Mouse (Mus musculus): Measurements from ENCODE around the gene Ift57. TPM values are rescaled to one million over a fixed set of nuclear protein-coding genes. Genes with fewer than 3 reads are reported as not detected.

Ift57 gene
- polyA plus RNA-seq, 1 experiment from 2014 or later = 34.1 TPM

GRCm38 (mm10) chr16:49726216-49726615, 27.2 kb downstream of the Ift57 start:
- 77% methylated on average over 3 of the region's 3 CpGs for WGBS
- H3K27me3 ChIP-seq (ENCODE audit: control insufficient read depth, insufficient read depth, low read length) = no peaks in the 10 kb centered on the region
- no peak overlapping the region for H3K27ac ChIP-seq (ENCODE audit: low read depth, low read length)
- ATAC-seq (ENCODE audit: low FRiP score) (no peak), DNase-seq (ENCODE audit: low spot score, missing footprints) (no peak)
- H3K4me2 ChIP-seq = no peak overlapping the region
- no peak overlapping the region for H3K4me3 ChIP-seq (ENCODE audit: low read depth, low read length)
- H3K9ac ChIP-seq (ENCODE audit: low read length) = no peak overlapping the region
- H3K9me3 ChIP-seq (ENCODE audit: control insufficient read depth, low read length) = no peaks in the 10 kb centered on the region
- H3K4me1 ChIP-seq (ENCODE audit: control insufficient read depth, insufficient read depth, low read length) = no peaks in the 10 kb centered on the region
- H3K36me3 ChIP-seq (ENCODE audit: control insufficient read depth, insufficient read depth, low read length) = no peaks in the 10 kb centered on the region

DNA sequence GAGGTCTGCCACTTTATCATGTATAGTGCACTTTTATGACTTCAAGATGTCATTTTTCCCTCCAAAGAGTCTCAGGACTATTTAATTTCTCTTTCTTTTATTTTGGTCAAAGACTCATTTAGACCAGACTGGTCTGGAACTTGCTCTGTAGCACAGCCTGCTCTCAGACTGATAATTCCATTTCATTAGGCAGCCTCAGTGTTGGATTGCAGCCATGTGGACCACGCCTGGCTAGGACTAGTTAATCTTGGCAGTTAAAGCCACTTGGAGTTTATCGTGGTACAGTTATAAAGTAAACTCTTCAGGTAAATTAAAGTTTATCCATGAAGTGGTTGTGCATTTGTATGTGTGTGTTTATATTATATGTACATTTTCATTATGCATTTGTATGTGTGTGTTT, 27.7 kb downstream of the Ift57 start:
- no peaks in the 10 kb centered on the region for H3K27me3 ChIP-seq (ENCODE audit: control insufficient read depth, insufficient read depth, low read length)
- no peaks in the 10 kb centered on the region for H3K36me3 ChIP-seq (ENCODE audit: control insufficient read depth, insufficient read depth, low read length)
- H3K4me1 ChIP-seq (ENCODE audit: control insufficient read depth, insufficient read depth, low read length) = no peaks in the 10 kb centered on the region
- no peaks in the 10 kb centered on the region for H3K9me3 ChIP-seq (ENCODE audit: control insufficient read depth, low read length)
- no peak overlapping the region for H3K4me2 ChIP-seq
- H3K4me3 ChIP-seq (ENCODE audit: low read depth, low read length) = no peak overlapping the region
- DNase-seq (ENCODE audit: low spot score, missing footprints) (no peak), ATAC-seq (ENCODE audit: low FRiP score) (no peak)
- no peak overlapping the region for H3K9ac ChIP-seq (ENCODE audit: low read length)
- 94% methylated on average over 2 of the region's 2 CpGs for WGBS
- H3K27ac ChIP-seq (ENCODE audit: low read depth, low read length) = no peak overlapping the region

GRCm38 (mm10) chr16:49736536-49736935, 37.5 kb downstream of the Ift57 start:
- DNase-seq (ENCODE audit: low spot score, missing footprints) = no peak
- Histone ChIP-seq H3K4me2 (no peak overlapping the region), H3K4me3 (ENCODE audit: low read depth, low read length) (no peak overlapping the region), H3K27ac (ENCODE audit: low read depth, low read length) (no peak overlapping the region), H3K9ac (ENCODE audit: low read length) (no peak overlapping the region), H3K27me3 (ENCODE audit: control insufficient read depth, insufficient read depth, low read length) (no peaks in the 10 kb centered on the region), H3K4me1 (ENCODE audit: control insufficient read depth, insufficient read depth, low read length) (no peaks in the 10 kb centered on the region), H3K36me3 (ENCODE audit: control insufficient read depth, insufficient read depth, low read length) (no peaks in the 10 kb centered on the region), H3K9me3 (ENCODE audit: control insufficient read depth, low read length) (no peaks in the 10 kb centered on the region)
- no peak for ATAC-seq (ENCODE audit: low FRiP score)
- WGBS = 94% methylated on average over 9 of the region's 9 CpGs

DNA sequence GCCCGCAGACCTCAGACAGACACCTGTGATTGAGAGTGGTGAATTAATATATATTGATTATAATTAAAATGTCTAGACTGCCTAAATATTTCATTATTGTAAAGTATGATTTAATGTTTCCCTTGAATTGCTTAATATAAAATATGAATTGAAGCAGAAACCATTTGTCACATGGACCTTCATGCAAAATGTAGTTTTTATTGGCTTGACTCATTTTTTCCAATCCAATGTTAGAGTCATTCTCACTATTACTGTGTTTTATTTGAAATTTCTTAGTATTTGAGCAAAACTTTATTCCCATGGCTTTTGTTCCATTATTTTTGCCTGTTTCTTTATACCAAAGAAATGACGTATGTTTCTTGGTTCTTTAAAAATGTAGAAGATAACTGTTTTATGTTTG, 48.3 kb downstream of the Ift57 start:
- Histone ChIP-seq H3K4me1 (ENCODE audit: control insufficient read depth, insufficient read depth, low read length) (no peaks in the 10 kb centered on the region), H3K27ac (ENCODE audit: low read depth, low read length) (no peak overlapping the region), H3K36me3 (ENCODE audit: control insufficient read depth, insufficient read depth, low read length) (no peaks in the 10 kb centered on the region), H3K27me3 (ENCODE audit: control insufficient read depth, insufficient read depth, low read length) (no peaks in the 10 kb centered on the region), H3K9ac (ENCODE audit: low read length) (no peak overlapping the region), H3K4me2 (no peak overlapping the region), H3K9me3 (ENCODE audit: control insufficient read depth, low read length) (no peaks in the 10 kb centered on the region), H3K4me3 (ENCODE audit: low read depth, low read length) (no peak overlapping the region)
- DNase-seq (ENCODE audit: low spot score, missing footprints) (no peak), ATAC-seq (ENCODE audit: low FRiP score) (no peak)
- 91% methylated on average over 2 of the region's 2 CpGs for WGBS

DNA sequence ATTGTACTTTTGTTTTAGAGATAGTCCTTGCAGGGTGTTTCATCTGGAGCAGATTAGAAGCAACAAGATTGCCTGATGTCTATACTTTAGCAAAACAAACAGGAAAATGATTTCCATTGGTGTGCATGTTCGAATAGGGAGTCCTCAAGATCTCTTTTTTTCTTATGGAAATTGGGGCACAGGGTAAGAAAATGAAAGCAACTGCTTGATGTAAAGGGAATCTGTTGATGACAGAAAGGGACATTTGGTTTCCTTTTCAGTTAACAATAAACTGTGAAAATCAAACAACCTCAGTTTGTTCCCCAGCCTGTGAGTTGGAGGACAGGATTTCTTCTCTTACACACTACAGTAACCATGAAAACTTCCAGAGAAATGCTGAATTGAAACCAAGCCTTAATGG, 53.9 kb downstream of the Ift57 start:
- ATAC-seq (ENCODE audit: low FRiP score) = no peak; the same call in 1 of the 2 replicates
- Histone ChIP-seq H3K9ac (ENCODE audit: low read length) (no peak overlapping the region), H3K27ac (ENCODE audit: low read depth, low read length) (peak overlapping the region; percentile 35; the same call in 1 of the 2 replicates), H3K4me3 (ENCODE audit: low read depth, low read length) (no peak overlapping the region), H3K36me3 (ENCODE audit: control insufficient read depth, insufficient read depth, low read length) (no peaks in the 10 kb centered on the region), H3K27me3 (ENCODE audit: control insufficient read depth, insufficient read depth, low read length) (no peaks in the 10 kb centered on the region), H3K4me2 (no peak overlapping the region), H3K4me1 (ENCODE audit: control insufficient read depth, insufficient read depth, low read length) (peaks cover 4% of the 10 kb centered on the region; the same call in 1 of the 2 replicates), H3K9me3 (ENCODE audit: control insufficient read depth, low read length) (no peaks in the 10 kb centered on the region)
- WGBS = 54% methylated on average over 1 of the region's 1 CpGs
- peak; percentile 77 for DNase-seq (ENCODE audit: low spot score, missing footprints)

DNA sequence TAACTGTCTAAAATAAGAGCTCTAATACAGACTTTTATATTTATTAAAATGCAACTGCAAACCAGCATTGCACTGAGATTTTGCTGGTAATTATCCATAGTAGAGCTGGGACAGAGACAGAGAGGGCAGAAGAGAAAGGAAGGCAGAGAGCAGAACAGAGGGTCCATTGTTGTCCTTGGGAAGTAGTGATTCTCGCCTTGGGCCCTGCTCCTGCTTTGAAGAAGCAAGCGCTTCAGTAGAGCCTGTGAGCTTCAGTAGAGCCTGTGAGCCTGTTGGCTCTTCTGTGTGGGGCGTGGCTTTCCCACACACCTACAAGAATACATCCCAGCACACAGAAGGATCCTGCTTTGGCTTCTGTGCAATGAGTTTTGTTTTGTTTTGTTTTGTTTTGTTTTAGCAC, 54.3 kb downstream of the Ift57 start:
- H3K4me1 ChIP-seq (ENCODE audit: control insufficient read depth, insufficient read depth, low read length) = peaks cover 4% of the 10 kb centered on the region; the same call in 1 of the 2 replicates
- H3K9ac ChIP-seq (ENCODE audit: low read length) = no peak overlapping the region
- 40% methylated on average over 3 of the region's 3 CpGs for WGBS
- no peaks in the 10 kb centered on the region for H3K36me3 ChIP-seq (ENCODE audit: control insufficient read depth, insufficient read depth, low read length)
- no peak overlapping the region for H3K4me2 ChIP-seq
- H3K4me3 ChIP-seq (ENCODE audit: low read depth, low read length) = no peak overlapping the region
- no peaks in the 10 kb centered on the region for H3K9me3 ChIP-seq (ENCODE audit: control insufficient read depth, low read length)
- peak overlapping the region; percentile 35; the same call in 1 of the 2 replicates for H3K27ac ChIP-seq (ENCODE audit: low read depth, low read length)
- DNase-seq (ENCODE audit: low spot score, missing footprints) = no peak
- ATAC-seq (ENCODE audit: low FRiP score) = peak; percentile 80
- no peaks in the 10 kb centered on the region for H3K27me3 ChIP-seq (ENCODE audit: control insufficient read depth, insufficient read depth, low read length)

DNA sequence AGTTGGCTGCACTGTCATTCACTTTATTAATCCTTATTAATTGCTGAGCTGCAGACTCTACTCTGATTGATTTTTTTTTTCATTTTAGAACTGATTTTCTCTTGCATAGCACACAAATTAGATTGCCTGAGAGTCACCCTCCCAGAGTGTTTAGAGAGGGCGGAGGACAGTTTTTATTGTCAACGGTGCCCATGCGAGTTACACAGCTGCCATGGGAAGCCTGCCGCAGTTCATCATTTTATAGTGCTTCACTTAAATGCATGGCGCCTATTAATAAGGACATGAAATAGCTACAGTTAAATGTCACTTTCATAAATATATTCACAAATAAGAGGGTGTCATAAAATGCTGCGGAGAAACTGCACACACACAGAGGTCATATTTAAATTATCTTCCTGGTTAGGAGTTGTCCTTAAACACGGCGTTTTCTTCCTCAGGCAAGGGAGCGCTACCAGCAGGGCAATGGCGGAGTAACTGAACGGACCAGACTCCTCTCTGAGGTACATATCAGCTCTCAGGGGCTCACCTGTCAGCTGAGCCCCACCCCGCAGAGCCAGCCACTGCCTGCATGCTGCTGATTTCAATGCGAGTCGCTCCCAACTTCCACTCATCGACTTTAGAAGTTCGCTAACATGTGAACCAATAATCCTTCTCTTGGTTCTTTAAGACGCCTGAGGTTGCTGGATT, 61.6 kb downstream of the Ift57 start:
- no peaks in the 10 kb centered on the region for H3K4me1 ChIP-seq (ENCODE audit: control insufficient read depth, insufficient read depth, low read length)
- no peak for ATAC-seq (ENCODE audit: low FRiP score)
- H3K36me3 ChIP-seq (ENCODE audit: control insufficient read depth, insufficient read depth, low read length) = no peaks in the 10 kb centered on the region; the same call in 1 of the 2 replicates
- no peaks in the 10 kb centered on the region for H3K27me3 ChIP-seq (ENCODE audit: control insufficient read depth, insufficient read depth, low read length)
- H3K9ac ChIP-seq (ENCODE audit: low read length) = no peak overlapping the region
- 85% methylated on average over 17 of the region's 17 CpGs for WGBS
- H3K27ac ChIP-seq (ENCODE audit: low read depth, low read length) = no peak overlapping the region
- DNase-seq (ENCODE audit: low spot score, missing footprints) = no peak
- no peaks in the 10 kb centered on the region for H3K9me3 ChIP-seq (ENCODE audit: control insufficient read depth, low read length)
- no peak overlapping the region for H3K4me3 ChIP-seq (ENCODE audit: low read depth, low read length)
- no peak overlapping the region for H3K4me2 ChIP-seq

DNA sequence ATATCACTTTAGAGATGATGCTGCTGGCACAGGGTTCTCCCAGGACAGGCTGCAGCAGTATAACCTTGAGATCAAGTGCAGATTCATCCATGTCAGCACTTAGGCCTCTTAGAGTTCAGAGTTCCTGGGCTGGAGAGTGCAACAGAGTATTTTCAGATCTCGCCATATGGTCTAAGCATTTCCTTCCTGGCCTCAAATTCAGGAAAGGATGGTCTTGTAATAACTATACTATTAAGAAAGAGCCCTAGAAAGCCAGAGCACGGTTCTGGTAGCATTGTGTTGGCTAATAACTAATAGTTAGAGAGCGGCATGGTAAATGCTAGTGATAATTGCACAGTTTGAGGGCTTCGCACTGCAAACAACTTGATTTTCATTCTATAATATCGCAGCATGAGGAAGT, 62.9 kb downstream of the Ift57 start:
- Histone ChIP-seq H3K4me2 (no peak overlapping the region), H3K9ac (ENCODE audit: low read length) (no peak overlapping the region), H3K9me3 (ENCODE audit: control insufficient read depth, low read length) (no peaks in the 10 kb centered on the region), H3K36me3 (ENCODE audit: control insufficient read depth, insufficient read depth, low read length) (no peaks in the 10 kb centered on the region; the same call in 1 of the 2 replicates), H3K4me1 (ENCODE audit: control insufficient read depth, insufficient read depth, low read length) (no peaks in the 10 kb centered on the region), H3K4me3 (ENCODE audit: low read depth, low read length) (no peak overlapping the region), H3K27me3 (ENCODE audit: control insufficient read depth, insufficient read depth, low read length) (no peaks in the 10 kb centered on the region), H3K27ac (ENCODE audit: low read depth, low read length) (no peak overlapping the region)
- DNase-seq (ENCODE audit: low spot score, missing footprints) (no peak), ATAC-seq (ENCODE audit: low FRiP score) (no peak)
- WGBS = 92% methylated on average over 5 of the region's 5 CpGs

- H3K36me3 ChIP-seq (ENCODE audit: control insufficient read depth, insufficient read depth, low read length) = no peaks in the 10 kb centered on the region; the same call in 1 of the 2 replicates
- no peaks in the 10 kb centered on the region; the same call in 1 of the 2 replicates for H3K4me1 ChIP-seq (ENCODE audit: control insufficient read depth, insufficient read depth, low read length)
- H3K9ac ChIP-seq (ENCODE audit: low read length) = no peak overlapping the region
- no peak for DNase-seq (ENCODE audit: low spot score, missing footprints)
- peak; percentile 38; the same call in 1 of the 2 replicates for ATAC-seq (ENCODE audit: low FRiP score)
- no peaks in the 10 kb centered on the region for H3K9me3 ChIP-seq (ENCODE audit: control insufficient read depth, low read length)
- 72% methylated on average over 3 of the region's 3 CpGs for WGBS
- H3K27ac ChIP-seq (ENCODE audit: low read depth, low read length) = no peak overlapping the region
- H3K4me2 ChIP-seq = no peak overlapping the region
- no peaks in the 10 kb centered on the region for H3K27me3 ChIP-seq (ENCODE audit: control insufficient read depth, insufficient read depth, low read length)
- no peak overlapping the region for H3K4me3 ChIP-seq (ENCODE audit: low read depth, low read length)
These were observed 67.3 kb downstream of the Ift57 start for GRCm38 (mm10) chr16:49766326-49766725.

Measured in midbrain, embryonic 11.5 days (tissue).